Mouse (Mus musculus) bone marrow macrophage, adult 2 months (primary cell): ENCODE data around the gene Ddah2. TPM values are rescaled to one million over a fixed set of nuclear protein-coding genes. Genes with fewer than 3 reads are reported as not detected.

Experiments used
- H3K27ac ChIP-seq: 2 replicates; pipeline ENCODE4 v1.5.1; 2012; ENCODE audit warnings: low read depth, low read length; ENCODE audit not compliant: insufficient read depth
- H3K4me1 ChIP-seq: 2 replicates; pipeline ENCODE4 v1.6.1; 2012; ENCODE audit warnings: low read length; ENCODE audit not compliant: control insufficient read depth, insufficient read depth
- H3K4me3 ChIP-seq: 2 replicates; pipeline ENCODE4 v1.5.1; 2012; ENCODE audit warnings: mild to moderate bottlenecking, low read length, moderate library complexity; ENCODE audit not compliant: insufficient read depth
- CTCF ChIP-seq: IDR thresholded peaks from 2 replicates; pipeline ENCODE4 v1.5.1; 2012; ENCODE audit warnings: low read depth, mild to moderate bottlenecking, low read length, moderate library complexity
- POLR2A ChIP-seq: IDR thresholded peaks from 2 replicates; pipeline ENCODE4 v1.6.1; 2012; ENCODE audit warnings: mild to moderate bottlenecking, low read depth, low read length, borderline replicate concordance
- polyA plus RNA-seq: library from polyadenylated mRNA; stranded (reverse); fragments of >200 nt; gene quantifications from 2 replicates; pipeline ENCODE4 v1.2.4, GENCODE M21; 2012; ENCODE audit not compliant: missing spikeins, insufficient read depth, insufficient read length

Ddah2 gene
- polyA plus RNA-seq, 1 experiment: 10.9 TPM

GRCm38 (mm10) chr17:35050126-35050750, 8.6 kb upstream of the Ddah2 start:
- Histone ChIP-seq H3K4me3 (peak overlapping the region; percentile 86), H3K4me1 (peaks cover 38% of the 10 kb centered on the region), H3K27ac (peak overlapping the region; percentile 99)
- TF ChIP-seq POLR2A (no peak; the same call in 1 of the 2 replicates), CTCF (no peak)

DNA sequence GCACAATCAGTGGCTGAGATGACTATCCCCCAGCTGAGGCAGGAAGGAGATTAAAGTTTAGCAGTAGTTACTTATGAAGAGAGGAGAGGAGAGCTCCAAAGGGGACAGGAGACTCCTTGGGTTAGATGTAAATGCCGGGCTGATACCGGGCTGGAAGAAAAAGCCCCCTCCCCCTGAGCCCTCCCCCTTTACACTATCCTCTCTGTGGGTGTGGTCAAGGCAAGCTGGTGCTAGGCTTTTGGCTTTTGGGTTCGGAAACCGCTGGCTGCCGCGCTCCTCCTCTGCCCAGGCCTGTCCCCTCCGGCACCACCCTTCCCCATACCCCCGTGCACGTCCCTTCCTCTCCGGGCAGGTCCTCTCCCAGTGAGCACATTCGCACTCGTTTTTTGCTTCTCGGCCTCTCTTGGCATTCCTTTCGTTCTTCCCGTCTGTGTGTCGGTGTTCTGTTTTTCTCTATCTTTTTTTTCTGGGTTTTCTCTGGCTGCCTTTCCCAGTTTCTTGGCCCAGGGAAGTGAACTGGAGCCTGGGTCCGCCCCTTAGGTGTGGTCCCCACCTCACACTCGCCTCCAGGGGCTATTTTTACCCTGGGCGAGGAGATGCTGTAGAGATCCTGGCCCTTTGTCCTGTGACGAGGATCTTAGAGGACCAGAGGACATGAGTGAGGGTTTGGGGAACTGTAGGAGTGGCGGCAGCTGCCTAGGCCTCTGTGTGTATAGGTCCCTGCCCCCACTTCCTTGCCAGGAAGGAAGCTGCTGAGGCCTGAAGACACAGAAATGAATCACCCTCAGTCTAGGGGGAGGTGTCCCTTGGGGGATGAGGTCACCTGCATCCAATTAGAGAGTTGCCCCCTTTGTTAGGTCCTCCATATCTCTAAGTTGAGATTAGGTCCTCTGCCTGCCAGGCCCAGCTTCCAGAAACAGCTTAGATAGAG, 7.4 kb upstream of the Ddah2 start:
- TF ChIP-seq POLR2A (no peak; the same call in 1 of the 2 replicates), CTCF (no peak; the same call in 1 of the 2 replicates)
- H3K27ac ChIP-seq: peak overlapping the region; percentile 99
- H3K4me1 ChIP-seq: peaks cover 32% of the 10 kb centered on the region
- peak overlapping the region; percentile 86 for H3K4me3 ChIP-seq

GRCm38 (mm10) chr17:35052271-35052798, 6.5 kb upstream of the Ddah2 start:
- TF ChIP-seq CTCF (no peak), POLR2A (no peak)
- peak overlapping the region; percentile 86 for H3K4me3 ChIP-seq
- peak overlapping the region; percentile 99 for H3K27ac ChIP-seq
- peaks cover 31% of the 10 kb centered on the region for H3K4me1 ChIP-seq

DNA sequence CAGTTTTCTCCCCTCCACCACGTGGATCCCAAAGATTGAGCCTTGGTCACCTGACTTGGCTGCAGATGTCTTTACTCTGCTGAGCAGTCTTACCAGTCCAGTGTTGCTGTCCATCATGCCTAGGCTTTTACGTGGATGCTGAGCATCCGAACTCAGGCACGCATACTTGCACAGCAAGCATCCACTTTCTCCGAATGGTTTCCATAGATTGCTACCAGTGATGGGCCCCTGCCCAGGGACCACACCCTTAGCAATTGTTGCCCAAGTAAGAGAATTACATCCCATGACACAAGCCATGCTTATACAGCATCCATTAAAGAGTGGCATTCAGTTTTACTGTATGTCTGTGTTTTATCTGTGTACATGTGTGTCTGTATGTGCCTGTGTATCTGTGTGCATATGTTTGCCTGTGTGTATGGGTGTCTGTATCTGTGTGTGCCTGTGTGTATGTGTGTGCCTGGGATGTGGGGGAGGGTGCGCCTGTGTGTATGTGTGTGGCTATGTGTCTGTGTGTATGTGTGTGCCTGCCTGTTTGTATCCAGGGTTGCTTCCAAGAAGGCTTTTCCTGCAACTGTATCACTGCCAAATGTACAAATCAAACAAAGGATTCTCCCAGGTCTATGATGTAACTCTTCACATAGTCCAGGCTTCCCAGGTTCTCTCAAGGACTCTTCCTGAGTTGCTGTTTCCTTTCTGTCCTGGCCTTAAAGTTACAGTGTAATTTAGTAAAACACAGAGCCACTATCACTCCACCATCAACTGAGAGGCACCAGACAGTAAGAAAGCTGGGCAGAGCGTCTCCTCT, 2.9 kb upstream of the Ddah2 start:
- Histone ChIP-seq H3K4me3 (no peak overlapping the region), H3K4me1 (peaks cover 18% of the 10 kb centered on the region)

DNA sequence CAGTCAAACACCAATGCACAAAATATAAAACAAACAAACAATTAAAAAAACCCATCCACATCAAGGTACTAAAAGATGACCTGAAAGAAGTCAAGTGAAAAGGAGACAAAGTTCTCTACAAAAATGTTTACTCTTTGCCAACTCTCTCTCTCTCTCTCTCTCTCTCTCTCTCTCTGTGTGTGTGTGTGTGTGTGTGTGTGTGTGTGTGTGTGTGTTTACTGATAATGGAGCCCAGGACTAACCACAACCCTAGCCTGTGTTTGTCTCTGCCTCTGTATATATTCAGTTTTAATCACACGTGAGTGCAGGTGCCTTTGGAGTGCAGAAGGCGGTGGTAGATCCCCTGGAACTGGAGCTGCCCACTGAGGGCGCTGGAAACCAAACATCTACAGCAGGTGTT, 1.7 kb upstream of the Ddah2 start:
- TF ChIP-seq CTCF (no peak), POLR2A (no peak)
- Histone ChIP-seq H3K4me1 (peaks cover 17% of the 10 kb centered on the region), H3K27ac (no peak overlapping the region), H3K4me3 (no peak overlapping the region)

More for the DNA sequence above, 2.9 kb upstream of the Ddah2 start:
- no peak overlapping the region for H3K27ac ChIP-seq
- TF ChIP-seq CTCF: no peak
- TF ChIP-seq POLR2A: no peak

- TF ChIP-seq POLR2A (no peak), CTCF (no peak)
- Histone ChIP-seq H3K27ac (no peak overlapping the region), H3K4me1 (peaks cover 7% of the 10 kb centered on the region), H3K4me3 (no peak overlapping the region)
These were observed 519 bp upstream of the Ddah2 start for GRCm38 (mm10) chr17:35058316-35058715.

DNA sequence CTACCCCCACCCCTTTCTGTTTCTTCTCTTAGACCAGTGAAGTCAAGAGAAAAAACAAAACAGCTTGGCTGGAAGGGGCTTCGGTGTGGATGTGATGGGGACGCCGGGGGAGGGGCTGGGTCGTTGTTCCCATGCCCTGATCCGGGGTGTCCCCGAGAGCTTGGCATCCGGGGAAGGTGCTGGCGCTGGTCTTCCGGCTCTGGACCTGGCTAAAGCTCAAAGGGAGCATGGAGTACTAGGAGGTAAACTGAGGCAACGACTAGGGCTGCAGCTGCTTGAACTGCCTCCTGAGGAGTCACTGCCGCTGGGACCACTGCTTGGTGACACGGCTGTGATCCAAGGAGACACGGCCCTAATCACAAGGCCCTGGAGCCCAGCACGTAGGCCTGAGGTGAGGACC, 1.2 kb downstream of the Ddah2 start:
- Histone ChIP-seq H3K27ac (no peak overlapping the region), H3K4me3 (no peak overlapping the region), H3K4me1 (0 out of 2 replicates have a peak, but pooled peaks cover 2% of the 10 kb centered on the region)
- TF ChIP-seq CTCF (no peak), POLR2A (no peak)

DNA sequence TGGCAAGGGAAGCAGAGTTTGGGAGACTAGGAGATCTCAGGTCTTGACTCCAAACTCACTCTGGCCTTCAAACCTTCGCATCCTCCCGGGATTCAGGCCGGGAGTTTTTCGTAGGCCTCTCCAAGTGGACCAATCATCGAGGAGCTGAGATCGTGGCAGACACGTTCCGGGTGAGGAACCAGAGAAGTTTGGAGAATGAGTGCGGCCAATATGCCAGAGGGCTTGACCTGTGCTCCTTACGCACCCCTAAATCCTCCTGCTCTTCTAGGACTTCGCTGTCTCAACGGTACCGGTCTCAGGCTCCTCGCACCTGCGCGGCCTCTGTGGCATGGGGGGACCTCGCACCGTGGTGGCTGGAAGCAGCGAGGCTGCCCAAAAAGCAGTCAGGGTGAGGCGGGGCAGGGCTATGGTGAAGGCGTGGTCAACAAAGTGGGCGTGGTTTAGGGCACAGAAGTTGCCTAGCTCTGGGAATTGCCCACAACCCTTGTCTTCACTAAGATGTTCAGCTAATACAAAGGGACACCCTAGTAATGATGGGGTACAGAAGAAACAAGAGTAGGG, 2.0 kb downstream of the Ddah2 start:
- TF ChIP-seq CTCF: no peak
- TF ChIP-seq POLR2A: no peak
- Histone ChIP-seq H3K4me3 (no peak overlapping the region), H3K27ac (no peak overlapping the region), H3K4me1 (0 out of 2 replicates have a peak, but pooled peaks cover 2% of the 10 kb centered on the region)

DNA sequence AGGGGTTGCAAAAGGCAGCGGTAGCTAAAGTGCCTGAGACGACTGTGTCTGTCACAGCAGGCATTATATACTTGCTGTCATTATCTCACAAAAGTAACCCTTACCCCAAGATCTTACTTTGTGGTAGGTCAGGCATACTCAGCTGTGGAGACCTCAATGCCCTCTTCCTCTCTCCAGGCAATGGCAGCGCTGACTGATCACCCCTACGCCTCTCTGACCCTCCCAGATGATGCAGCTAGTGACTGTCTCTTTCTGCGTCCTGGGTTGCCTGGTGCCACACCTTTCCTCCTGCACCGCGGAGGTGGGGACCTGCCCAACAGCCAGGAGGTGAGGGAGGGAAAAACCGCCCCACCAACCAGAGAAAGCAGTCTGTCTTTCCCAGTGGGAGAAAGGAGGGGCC, 2.5 kb downstream of the Ddah2 start:
- TF ChIP-seq CTCF (no peak), POLR2A (no peak)
- Histone ChIP-seq H3K4me3 (no peak overlapping the region), H3K4me1 (0 out of 2 replicates have a peak, but pooled peaks cover 2% of the 10 kb centered on the region), H3K27ac (no peak overlapping the region)
